Mouse (Mus musculus) embryonic facial prominence, embryonic 10.5 days (tissue): ENCODE measurements at regions not wholly inside any gene's neighbourhood (a gene's known extent, or its start where the extent isn't known, plus 50 kb on each side); places are given as distances from the start of the nearest gene placed in this dataset.

Experiments
- DNase-seq: peaks from one replicate; pipeline ENCODE4 v3.0.0-alpha.2; 2017; ENCODE audit warnings: low spot score
- H3K27ac ChIP-seq: fragments of 300-500 bp; sonication (generic); replicated peaks from 2 replicates; pipeline ENCODE4 v1.5.1; 2016; ENCODE audit warnings: mild to moderate bottlenecking
- H3K27me3 ChIP-seq: fragments of 300-500 bp; sonication (generic); replicated peaks from 2 replicates; pipeline ENCODE4 v1.6.1; 2016; ENCODE audit warnings: low read depth, mild to moderate bottlenecking; ENCODE audit not compliant: poor library complexity, severe bottlenecking
- H3K36me3 ChIP-seq: fragments of 300-500 bp; sonication (generic); replicated peaks from 2 replicates; pipeline ENCODE4 v1.6.1; 2016; ENCODE audit warnings: mild to moderate bottlenecking, moderate library complexity
- H3K4me1 ChIP-seq: fragments of 300-500 bp; sonication (generic); 2 replicates; pipeline ENCODE4 v1.6.1; 2016
- H3K4me3 ChIP-seq: fragments of 300-500 bp; sonication (generic); 2 replicates; pipeline ENCODE4 v1.5.1; 2016; ENCODE audit warnings: mild to moderate bottlenecking, moderate library complexity
- H3K9me3 ChIP-seq: fragments of 300-500 bp; sonication (generic); 2 replicates; pipeline ENCODE4 v1.6.1; 2016; ENCODE audit warnings: mild to moderate bottlenecking
- WGBS: fragments of 180-500 bp; shearing (Covaris S2); methylation state at CpG from one replicate; pipeline ENCODE4 v1.1.7; 2016; 5-methylcytosine and 5-hydroxymethylcytosine counted together

DNA sequence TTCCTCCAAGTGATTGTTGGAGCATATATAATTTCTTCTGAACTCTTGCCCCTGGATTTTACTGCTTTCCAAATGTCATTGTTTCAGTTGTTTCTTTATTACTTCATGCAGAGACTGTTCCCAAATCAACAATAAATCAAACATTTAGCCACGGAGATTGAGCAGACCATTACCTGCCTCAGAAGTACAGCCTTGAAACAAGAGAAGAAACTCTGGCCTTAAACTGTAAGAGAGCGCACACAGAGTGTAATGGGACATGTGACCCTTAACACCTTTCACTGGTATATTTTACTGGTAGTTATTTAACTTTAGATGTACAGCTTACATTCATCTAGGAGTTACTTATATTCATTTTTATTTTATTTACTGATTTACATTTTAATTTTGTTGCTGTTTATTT, 160.2 kb upstream of the Gm49339 start:
- no peak for DNase-seq
- no peaks in the 10 kb centered on the region for H3K36me3 ChIP-seq
- H3K9me3 ChIP-seq: no peaks in the 10 kb centered on the region
- 82% methylated on average over 2 of the region's 2 CpGs for WGBS
- no peaks in the 10 kb centered on the region for H3K27me3 ChIP-seq
- no peaks in the 10 kb centered on the region for H3K4me1 ChIP-seq
- no peak overlapping the region for H3K4me3 ChIP-seq
- H3K27ac ChIP-seq: no peak overlapping the region

DNA sequence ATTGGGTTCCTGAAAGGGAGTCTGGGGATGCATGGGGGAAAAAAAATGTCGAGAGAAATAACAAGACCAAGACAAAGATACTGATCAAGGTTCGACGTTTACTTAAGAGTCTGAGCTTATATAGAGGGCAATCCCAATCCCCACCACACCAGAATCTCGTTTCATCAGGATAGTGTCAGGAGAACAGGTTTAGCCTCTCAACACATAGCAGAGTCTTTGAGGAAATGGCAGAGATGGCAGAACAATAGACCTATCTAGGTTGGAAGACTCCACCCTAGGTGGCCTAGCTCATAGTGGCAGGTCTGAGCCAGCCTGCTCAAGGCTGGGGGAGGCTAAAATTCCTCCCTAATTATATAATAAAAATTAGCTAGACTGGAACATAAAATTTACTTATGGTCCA, 151.6 kb upstream of the Gm49339 start:
- Histone ChIP-seq H3K27ac (no peak overlapping the region), H3K36me3 (no peaks in the 10 kb centered on the region)
- 79% methylated on average over 4 of the region's 4 CpGs for WGBS

DNA sequence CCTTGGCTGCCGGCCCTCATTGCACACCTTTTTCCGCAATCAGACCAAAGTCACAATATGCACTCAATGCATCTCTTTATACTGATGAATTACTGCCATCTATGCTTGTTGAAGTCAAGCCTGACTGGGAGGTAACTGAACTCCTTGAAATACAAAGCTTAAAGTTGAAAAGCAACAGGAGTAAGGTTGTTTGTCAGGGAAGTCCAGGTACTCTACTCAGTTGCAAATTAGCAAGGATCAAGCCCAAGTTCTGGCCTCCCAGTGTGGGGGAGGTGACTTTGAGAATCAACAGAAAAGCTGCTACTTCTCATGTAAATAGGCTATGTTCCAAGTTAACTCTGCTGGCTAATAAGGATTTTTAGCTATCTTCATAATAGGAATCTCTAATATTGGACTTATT, 151.0 kb upstream of the Gm49339 start:
- H3K9me3 ChIP-seq: no peaks in the 10 kb centered on the region
- H3K4me1 ChIP-seq: no peaks in the 10 kb centered on the region
- H3K27ac ChIP-seq: no peak overlapping the region
- no peaks in the 10 kb centered on the region for H3K36me3 ChIP-seq
- DNase-seq: no peak
- 88% methylated on average over 2 of the region's 2 CpGs for WGBS
- H3K4me3 ChIP-seq: no peak overlapping the region
- no peaks in the 10 kb centered on the region for H3K27me3 ChIP-seq

More for the DNA sequence above, 151.6 kb upstream of the Gm49339 start:
- no peak overlapping the region for H3K4me3 ChIP-seq
- no peaks in the 10 kb centered on the region for H3K9me3 ChIP-seq
- no peaks in the 10 kb centered on the region for H3K4me1 ChIP-seq
- H3K27me3 ChIP-seq: no peaks in the 10 kb centered on the region
- no peak for DNase-seq
